Mouse (Mus musculus) bone marrow macrophage, adult 2 months (primary cell): ENCODE measurements around the gene Stk16. TPM values are rescaled to one million over a fixed set of nuclear protein-coding genes. Genes with fewer than 3 reads are reported as not detected.

Experiments used
- H3K27ac ChIP-seq: 2 replicates; pipeline ENCODE4 v1.5.1; 2012; ENCODE audit warnings: low read depth, low read length; ENCODE audit not compliant: insufficient read depth
- H3K4me1 ChIP-seq: 2 replicates; pipeline ENCODE4 v1.6.1; 2012; ENCODE audit warnings: low read length; ENCODE audit not compliant: control insufficient read depth, insufficient read depth
- H3K4me3 ChIP-seq: 2 replicates; pipeline ENCODE4 v1.5.1; 2012; ENCODE audit warnings: mild to moderate bottlenecking, low read length, moderate library complexity; ENCODE audit not compliant: insufficient read depth
- CTCF ChIP-seq: IDR thresholded peaks from 2 replicates; pipeline ENCODE4 v1.5.1; 2012; ENCODE audit warnings: low read depth, mild to moderate bottlenecking, low read length, moderate library complexity
- POLR2A ChIP-seq: IDR thresholded peaks from 2 replicates; pipeline ENCODE4 v1.6.1; 2012; ENCODE audit warnings: mild to moderate bottlenecking, low read depth, low read length, borderline replicate concordance
- polyA plus RNA-seq: library from polyadenylated mRNA; stranded (reverse); fragments of >200 nt; gene quantifications from 2 replicates; pipeline ENCODE4 v1.2.4, GENCODE M21; 2012; ENCODE audit not compliant: missing spikeins, insufficient read depth, insufficient read length

Stk16 gene
- 41.9 and 46.0 TPM in 2 replicates for polyA plus RNA-seq

DNA sequence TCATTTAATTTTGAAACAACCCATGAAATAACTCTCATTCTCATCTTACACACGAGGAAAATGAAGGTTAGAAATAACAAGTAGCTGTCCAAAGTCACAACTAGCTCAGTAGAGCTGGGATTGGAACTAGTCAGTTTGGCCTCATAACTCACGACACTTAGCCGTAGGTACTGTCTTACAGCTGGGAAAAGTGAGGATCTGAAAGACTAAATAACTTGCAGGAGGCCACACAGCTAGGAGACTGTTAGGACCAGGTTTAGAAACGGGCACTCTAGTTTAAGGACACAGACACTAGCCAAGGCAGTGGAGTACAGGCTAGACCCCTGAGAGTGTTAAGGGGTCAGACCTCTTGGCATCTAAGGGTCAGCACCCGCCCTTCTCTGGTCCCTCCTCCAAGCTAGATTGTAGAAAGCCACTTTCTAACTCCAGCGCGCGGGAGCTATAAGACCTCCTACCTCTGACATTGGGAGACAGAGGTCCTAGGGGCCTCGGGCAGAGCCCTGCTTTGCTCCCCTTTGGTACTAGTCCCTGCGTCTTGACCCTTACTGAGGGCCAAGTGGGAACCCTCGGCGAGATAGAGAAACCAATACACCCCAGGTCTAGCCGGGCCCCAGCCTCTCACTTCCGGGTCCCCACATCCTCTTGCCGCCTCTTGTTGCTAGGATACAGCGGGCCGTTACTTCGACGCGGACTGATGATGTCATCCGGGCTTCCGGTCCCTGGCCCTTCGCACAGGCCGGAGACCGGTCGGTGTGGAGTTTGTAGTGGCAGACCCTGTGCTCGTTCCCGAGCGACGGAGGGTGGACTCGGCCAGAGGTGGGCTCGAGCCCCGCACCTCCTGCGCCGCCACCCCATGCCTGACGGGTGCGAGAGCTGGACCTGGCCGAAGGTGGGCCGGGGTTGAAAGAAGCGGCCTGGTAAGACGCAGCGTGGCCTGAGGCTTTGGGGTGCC is at the start of gene Stk16, which contains the start of gene Glb1l:
Gene Stk16 (plus strand): TSS at position 703 of the 952 bp plus-strand sequence.
Gene Glb1l (minus strand): TSS at position 678 of the 952 bp plus-strand sequence.
- Histone ChIP-seq H3K27ac (no peak within 1 kb of the TSS), H3K4me1 (peaks cover 40% of the 10 kb centered on the region), H3K4me3 (peak within 1 kb of the TSS; percentile 96)
- TF ChIP-seq POLR2A (no peak), CTCF (no peak)

GRCm38 (mm10) chr1:75168093-75168471 is 42.6 kb upstream of the Stk16 start:
- H3K4me1 ChIP-seq, result peaks cover 8% of the 10 kb centered on the region
- peak overlapping the region; percentile 67 for H3K4me3 ChIP-seq
- 0 out of 2 replicates have a peak overlapping the region, but pooled peaks have one; percentile 26 for H3K27ac ChIP-seq
- TF ChIP-seq POLR2A (no peak), CTCF (no peak)

DNA sequence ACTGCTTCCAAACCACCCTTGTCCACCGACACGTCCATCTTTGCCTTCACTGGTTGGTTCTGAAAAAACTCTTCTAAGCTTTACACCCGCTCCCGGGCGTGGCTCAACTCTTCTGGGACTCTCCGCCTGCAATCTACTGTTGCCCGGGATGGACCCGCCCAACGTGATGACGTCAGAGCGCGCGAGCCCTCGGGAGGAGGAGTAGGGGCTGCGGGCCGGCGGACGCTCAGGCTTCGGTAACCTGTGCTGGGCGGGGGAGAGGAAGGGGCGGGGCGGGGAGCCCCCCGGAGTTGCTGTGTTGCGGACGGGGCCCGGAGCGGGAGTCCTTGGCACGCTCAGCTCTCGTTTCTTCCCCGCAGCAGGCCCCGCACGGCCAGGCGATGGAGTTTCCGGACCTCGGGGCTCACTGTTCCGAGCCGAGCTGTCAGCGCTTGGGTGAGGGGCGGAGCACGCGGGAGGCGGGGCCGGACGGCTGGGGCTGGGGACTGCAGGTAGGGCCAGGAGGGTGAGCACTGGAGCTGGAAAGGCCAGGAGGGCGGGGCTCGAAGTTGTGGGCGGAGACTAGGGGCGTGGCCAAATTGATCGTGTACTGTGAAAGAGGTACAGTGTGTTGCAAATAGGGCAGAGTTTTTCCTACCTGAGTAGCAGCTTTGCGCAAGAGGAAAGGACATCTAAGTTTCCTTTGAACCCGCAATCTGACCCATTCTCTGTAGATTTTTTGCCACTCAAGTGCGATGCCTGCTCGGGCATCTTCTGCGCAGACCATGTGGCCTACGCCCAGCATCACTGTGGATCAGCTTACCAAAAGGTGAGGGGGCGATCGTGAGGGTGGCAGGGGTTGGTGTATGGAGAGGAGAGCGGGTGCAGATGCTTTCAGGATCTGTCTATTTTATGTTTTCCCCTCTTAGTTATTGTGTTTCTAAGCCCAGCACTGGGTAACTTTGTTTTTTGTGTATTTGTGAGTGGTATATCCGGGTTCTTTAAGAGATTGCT is 41.9 kb upstream of the Stk16 start, which contains the start of gene Zfand2b:
Gene Zfand2b (plus strand): TSS at position 175 of the 993 bp plus-strand sequence.
- peaks cover 8% of the 10 kb centered on the region for H3K4me1 ChIP-seq
- H3K27ac ChIP-seq, result peak within 1 kb of the TSS; percentile 36; the same call in 1 of the 2 replicates
- H3K4me3 ChIP-seq, result peak within 1 kb of the TSS; percentile 67
- TF ChIP-seq POLR2A, result no peak
- no peak for TF ChIP-seq CTCF

GRCm38 (mm10) chr1:75179334-75180104 is 31.1 kb upstream of the Stk16 start:
- TF ChIP-seq CTCF, result no peak
- no peak for TF ChIP-seq POLR2A
- peaks cover 5% of the 10 kb centered on the region; the same call in 1 of the 2 replicates for H3K4me1 ChIP-seq
- peak overlapping the region; percentile 66 for H3K4me3 ChIP-seq
- H3K27ac ChIP-seq, result no peak overlapping the region

DNA sequence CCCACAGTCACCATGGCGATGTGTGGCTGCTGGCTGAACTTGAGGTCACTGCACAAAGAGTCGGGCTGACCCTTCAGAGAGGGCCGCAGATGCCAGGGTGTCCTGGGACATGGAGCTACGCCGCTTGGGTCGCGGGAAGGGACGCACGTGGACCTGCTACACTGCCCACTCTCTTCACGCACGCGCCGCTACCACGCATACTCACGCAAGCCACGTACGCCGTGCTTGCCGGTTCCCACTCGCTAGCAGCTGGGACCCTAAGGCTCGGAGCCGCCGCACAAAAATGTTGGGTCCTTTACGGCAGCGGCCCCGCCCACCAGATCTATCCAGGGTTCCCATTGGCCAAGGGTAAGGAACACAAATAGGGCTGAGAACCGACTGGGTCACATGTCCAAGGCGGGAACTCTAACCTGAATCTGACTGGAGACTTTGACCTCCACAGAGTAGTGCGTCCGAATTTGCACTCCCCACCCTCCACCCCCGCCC is 30.5 kb upstream of the Stk16 start, which contains the start of gene Abcb6:
Gene Abcb6 (minus strand): TSS at position 288 of the 486 bp plus-strand sequence.
- TF ChIP-seq CTCF, result no peak
- no peak for TF ChIP-seq POLR2A
- peak within 1 kb of the TSS; percentile 66 for H3K4me3 ChIP-seq
- H3K4me1 ChIP-seq, result peaks cover 5% of the 10 kb centered on the region; the same call in 1 of the 2 replicates
- H3K27ac ChIP-seq, result no peak within 1 kb of the TSS

DNA sequence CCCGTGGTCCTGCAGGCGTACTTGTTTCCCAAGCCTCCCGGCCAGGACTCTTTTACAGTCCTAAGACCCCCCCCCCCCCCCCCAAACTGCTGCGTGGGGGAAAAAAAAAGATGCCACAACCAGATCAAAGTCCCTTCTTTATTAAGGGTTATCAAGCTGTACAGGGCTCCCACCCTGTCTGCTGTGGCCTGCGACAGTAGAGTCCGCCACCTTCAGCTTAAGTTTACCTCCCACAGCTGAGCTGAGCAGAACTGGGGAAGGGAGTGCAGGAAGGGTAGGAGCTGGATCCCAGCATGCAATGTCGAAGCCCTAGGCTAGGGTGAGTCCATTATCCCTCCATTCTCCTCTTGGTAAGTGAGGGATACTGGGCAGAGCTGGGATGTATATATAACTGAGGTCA is 29.9 kb upstream of the Stk16 start:
- no peak for TF ChIP-seq POLR2A
- no peak for TF ChIP-seq CTCF
- H3K4me1 ChIP-seq, result peaks cover 5% of the 10 kb centered on the region; the same call in 1 of the 2 replicates
- H3K27ac ChIP-seq, result no peak overlapping the region
- H3K4me3 ChIP-seq, result no peak overlapping the region

DNA sequence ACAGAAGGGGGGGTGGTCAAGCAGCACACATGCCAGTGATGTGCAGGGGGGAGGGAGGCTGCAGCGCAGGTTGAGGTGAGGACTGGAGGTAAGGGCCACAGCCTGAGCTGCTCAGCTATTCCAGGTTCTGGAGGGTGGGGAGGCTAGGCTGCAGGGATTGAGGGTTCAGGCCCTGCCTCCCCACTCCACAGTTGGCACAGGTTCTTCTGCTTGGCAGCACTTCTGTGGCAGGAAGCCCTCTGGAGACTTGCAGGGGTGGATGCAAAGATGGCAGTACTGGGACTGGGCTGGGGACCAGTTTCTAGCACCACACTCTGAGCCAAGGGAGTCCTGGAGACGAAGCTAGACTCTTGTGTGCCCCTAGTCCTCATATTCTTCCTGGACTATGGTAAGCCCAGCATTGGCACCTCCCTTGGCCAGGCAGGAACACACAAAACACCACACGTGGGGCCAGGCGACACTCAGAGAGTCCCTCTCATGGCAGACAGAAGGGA is 29.2 kb upstream of the Stk16 start:
- Histone ChIP-seq H3K4me3 (no peak overlapping the region), H3K27ac (no peak overlapping the region), H3K4me1 (peaks cover 5% of the 10 kb centered on the region; the same call in 1 of the 2 replicates)
- TF ChIP-seq CTCF (no peak), POLR2A (no peak)

DNA sequence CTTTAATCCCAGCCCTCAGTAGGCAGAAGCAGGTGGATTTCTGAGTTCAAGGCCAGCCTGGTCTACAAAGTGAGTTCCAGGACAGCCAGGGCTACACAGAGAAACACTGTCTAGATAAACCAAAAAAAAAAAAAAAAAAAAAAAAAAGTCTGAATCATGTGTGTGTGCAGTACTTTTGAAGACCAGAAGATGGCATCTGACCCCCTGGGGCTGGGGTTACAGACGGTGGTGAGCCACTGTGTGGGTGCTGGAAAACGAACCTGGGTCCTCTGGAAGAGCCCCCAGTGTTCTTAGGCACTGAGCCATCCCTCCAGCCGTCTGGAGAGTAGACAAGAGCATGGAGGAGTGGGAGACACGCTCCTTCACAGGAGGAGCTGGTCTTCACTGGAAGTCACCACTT is 28.5 kb upstream of the Stk16 start:
- H3K4me1 ChIP-seq, result peaks cover 7% of the 10 kb centered on the region; the same call in 1 of the 2 replicates
- H3K27ac ChIP-seq, result no peak overlapping the region
- H3K4me3 ChIP-seq, result no peak overlapping the region
- TF ChIP-seq CTCF (0 out of 2 replicates have a peak, but pooled peaks have one; percentile 11), POLR2A (no peak)

DNA sequence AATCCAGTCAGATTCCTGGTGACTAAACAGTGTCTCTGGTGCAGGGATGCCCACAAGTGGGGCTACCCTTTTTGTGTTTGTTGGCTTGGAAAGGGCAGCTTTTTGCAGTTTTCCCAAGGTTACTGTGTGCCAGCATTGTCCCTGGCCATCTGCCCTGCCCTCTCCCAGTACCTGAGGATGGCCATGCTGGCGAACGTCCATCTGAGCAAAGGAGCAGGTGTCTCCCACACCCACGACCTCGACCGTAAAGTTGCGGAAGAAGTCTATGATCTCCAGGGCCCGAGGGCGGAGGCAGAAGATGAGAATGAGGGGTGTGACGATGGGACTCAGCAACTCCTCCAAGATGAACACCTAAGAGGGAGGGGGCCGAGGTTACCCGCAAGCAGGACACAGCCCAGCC is 25.1 kb upstream of the Stk16 start:
- no peak overlapping the region for H3K4me3 ChIP-seq
- H3K4me1 ChIP-seq, result peaks cover 25% of the 10 kb centered on the region
- TF ChIP-seq POLR2A (no peak), CTCF (no peak)
- no peak overlapping the region for H3K27ac ChIP-seq
